Mouse (Mus musculus): ENCODE measurements around the gene Slitrk5. TPM values are rescaled to one million over a fixed set of nuclear protein-coding genes. Genes with fewer than 3 reads are reported as not detected.

The Slitrk5 gene
- 0.28 TPM for polyA plus RNA-seq (2014; fragmentation: Illumina TruSeq; extraction: RNeasy Lipid Tissue Mini Kit (QIAGEN cat#74804); ENCODE audit: low read depth, low replicate concordance)

GRCm38 (mm10) chr14:111674664-111675147 is at the start of gene Slitrk5:
TSS of gene Slitrk5 (plus strand) at chr14:111675097.

All from testis, adult 10 weeks (tissue).